Mouse (Mus musculus) right cerebral cortex, postnatal 25 days (tissue): ENCODE results near the gene 2610318N02Rik.

Source experiments
- DNase-seq: peaks from one replicate; pipeline ENCODE4 v3.0.0; 2022

2610318N02Rik gene

DNA sequence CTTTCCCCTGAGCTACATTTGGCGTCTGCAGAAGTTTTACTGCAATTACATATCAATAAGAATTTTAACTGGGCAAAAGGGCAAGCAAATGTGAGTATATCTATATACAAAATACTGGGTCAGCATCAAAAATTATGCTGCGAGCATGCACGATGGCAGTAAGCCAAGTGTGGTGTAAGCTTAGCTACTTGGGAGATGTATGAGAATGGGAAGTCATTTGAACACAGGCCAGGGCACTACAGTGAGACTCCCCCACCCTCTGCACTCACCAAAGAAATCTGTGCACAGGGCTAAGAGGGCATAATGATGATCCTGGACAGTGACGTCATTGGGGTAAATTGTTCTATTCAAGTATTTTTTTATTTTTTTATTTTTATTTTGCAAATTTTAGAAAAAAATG lies 20.4 kb downstream of the 2610318N02Rik start:
- DNase-seq = no peak

DNA sequence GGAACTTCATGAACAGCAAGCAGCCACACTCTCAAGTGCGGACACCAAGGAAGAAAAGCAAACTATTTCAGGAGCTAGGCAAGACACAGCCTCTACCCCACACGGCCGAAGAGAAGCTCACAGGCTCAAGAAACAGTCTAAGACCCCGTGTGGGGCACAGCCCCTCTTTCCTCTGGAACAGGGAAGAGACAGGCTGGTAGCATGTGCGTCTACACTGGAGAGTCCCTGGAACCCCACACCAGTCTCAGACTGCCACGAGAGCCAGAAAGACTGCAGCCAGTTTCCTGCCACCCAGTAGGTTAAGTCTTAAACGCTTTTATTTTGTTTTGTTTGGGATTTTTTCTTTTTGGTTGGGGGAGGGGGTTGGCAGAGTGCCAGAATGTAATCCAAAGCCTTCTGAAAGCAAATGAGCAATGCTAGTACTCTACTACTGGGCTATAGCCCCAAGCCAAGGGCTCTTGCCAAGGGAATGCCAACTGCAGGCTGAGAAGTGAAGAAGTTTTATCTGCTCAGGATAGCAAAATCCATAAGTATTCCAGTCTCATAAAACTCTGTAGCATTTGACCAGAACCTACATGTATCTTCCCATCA lies 22.2 kb downstream of the 2610318N02Rik start:
- no peak for DNase-seq

DNA sequence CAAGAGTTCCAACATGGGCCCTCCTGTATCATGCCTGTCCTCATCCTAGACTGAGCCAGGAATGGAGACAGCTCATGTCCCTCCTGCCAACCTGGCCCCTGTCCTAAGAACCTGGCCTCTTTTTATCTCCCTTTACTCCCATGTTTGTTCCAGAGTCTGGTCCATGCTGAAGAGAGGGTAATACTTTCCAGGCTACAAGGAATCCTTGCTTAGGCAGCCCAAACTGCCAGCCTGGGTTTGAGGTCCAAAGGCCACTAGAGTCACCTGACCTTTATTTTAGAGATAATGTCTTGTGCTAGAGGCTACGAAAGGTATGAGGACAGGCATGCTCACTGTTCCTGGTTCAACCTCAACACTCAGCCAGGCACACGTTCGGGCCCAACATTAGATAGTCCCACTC lies 28.0 kb downstream of the 2610318N02Rik start:
- DNase-seq = no peak

DNA sequence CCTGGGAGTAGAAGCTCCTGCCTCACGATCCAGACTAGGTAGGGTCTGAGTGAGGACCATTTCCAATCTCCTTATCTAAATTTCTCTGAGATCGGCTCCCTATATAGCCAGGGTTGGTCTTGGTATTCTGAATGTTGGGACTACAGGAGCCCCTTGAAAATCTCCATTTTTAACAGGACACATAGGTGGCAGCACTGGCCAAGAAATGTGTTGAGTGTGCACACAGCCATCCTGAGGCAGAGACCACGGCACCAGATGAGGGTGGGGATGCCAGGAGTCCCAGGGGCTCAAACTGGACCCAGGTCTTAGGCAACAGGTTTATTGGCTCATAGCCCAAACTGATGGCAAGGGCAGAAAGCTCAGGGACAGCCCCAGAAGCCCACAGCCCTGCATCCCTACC lies 36.6 kb downstream of the 2610318N02Rik start:
- no peak for DNase-seq

DNA sequence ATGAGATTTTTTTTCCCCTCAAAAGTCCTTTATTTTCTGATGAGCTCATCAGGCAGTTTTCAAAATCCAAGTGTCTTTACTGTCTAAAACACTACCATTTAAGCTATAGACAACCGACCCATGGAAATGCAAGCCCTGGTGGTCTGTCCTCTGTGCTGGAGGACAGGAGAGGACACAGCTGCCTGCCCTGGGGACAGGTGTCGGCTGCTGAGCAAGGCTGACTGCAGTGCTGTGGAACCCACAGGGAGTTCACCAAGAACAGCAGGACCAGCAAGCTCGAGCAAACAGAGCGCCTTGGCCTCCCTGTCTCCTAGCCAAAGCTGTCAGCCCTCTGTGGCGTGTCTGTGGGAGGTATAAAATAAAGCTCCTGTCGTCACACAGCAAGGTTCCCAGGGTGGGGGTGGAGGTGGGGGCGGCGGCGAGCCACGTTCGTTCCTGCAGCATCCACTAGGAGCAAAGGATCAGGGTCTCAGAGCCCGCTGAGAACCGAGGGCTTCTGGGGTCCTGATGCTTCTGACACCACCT lies 38.2 kb downstream of the 2610318N02Rik start:
- DNase-seq = peak; percentile 45

DNA sequence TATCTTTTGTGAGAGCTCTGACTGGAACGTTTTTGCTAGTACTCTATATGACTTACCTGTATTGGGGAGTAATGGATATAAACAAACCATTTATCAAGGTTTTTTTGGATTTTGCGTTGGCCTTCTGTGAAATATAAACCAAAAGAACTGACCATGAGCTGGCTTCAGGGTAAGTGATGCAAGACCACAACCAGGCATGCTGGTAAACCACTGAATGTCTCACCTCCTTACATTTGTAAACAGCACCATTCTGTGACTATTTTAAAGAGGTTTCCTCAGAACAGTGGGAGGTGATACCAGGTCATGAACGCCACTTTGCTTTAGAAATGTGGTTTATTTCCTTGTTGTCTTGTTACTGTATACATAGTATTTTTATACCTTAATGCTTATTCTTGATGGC lies 38.7 kb downstream of the 2610318N02Rik start:
- no peak for DNase-seq

DNA sequence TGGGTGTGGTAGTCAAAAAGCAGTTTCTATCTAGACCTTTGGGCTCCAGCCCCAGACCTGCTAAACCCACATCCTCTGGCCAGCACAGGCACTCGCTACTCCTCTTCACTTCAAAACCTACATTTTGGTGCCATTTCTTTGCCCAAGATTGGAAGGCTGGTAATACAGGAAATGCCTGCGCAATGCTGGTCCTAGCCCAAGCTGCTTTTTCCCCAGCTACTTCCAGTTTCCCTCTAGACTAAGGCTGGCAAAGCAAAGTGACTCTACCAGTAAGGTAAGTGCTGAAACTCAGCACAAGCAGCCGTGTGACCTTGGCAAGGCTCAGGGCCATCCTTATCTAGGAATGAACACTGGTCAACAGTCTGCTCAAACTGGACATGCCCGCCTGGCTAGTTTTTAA lies 39.3 kb downstream of the 2610318N02Rik start:
- DNase-seq = no peak

DNA sequence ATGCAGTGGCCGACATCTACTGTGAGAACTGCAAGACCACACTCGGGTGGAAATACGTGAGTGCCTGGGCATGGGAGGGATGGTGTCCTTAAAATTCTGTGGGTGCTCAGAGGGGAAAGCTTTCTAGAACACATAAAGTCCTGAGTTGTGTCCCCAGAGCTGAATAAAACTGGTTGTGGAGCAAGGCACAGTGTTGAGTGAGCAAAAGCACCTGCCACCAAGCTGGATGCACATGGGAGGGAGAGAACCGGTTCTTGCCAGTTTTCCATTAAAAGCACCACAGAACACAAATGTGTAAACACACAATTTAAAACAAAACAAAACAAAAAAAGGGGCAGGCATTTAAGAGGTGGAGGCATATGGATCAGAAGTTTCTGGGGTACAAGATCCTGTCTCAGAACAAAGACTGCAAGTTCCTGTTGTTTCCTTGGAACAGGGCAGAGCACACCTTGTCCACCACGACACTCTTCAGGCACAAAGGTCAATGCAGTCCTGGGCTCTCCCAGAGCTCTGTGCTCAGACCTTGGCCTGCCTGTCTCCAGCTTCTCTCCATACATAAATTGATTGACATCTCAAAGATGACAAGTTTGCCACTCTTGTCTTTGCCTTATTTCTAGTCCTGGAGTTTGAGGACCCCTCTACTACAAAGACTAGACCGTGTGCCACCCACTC lies 42.7 kb downstream of the 2610318N02Rik start:
- DNase-seq = no peak

DNA sequence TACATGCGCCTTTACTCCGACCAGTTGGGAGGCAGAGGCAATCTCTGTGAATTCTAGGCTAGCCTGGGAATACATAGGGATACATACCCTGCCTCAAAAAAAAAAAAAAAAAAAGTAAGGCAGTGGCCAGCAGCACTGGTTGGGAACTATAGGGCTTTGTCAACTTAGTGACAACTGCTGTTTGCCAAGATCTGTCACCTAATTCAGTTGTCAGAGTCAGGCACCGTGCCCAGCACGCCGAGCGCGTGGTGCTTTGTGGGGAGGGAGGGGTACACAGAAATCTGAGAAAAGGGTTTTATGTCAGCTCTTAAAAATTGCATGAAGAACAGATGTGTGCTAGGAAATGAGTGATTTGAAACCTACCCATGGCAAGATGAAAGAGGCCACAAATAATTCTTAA lies 46.9 kb downstream of the 2610318N02Rik start:
- no peak for DNase-seq

DNA sequence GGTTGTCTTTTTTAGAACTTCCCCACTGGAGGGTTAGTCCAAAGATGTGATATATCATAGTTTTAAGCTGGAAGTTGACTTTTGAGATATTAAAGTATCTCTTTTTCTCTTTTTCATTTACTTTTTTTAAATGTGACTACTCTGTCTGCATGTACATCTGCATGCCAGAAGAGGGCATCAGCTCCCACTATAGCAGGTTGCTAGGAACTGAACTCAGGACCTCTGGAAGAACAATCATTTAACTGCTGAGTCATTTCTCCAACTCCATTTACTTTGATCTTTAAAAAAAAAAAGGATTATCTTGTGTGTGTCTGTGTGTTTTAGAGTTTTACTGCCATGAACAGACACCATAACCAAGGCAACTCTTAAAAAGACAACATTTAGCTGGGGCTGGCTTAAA lies 48.1 kb downstream of the 2610318N02Rik start:
- no peak for DNase-seq

DNA sequence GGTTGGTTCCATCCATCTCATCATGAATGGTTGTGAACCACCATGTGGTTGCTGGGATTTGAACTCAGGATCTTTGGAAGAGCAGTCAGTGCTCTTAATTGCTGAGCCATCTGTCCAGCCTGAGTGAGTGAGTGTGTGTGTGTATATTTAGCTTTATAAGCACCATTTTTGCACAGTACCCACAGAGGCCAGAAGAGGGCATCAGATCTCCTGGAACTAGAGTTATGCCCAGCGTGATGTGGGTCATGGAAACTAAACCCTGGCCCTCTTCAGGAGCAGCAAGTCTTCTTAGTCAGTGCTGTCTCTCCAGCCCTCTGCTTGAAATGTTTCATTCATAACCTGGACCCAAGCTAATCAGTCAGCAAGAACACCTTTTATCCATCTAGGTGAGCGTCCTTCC lies 48.7 kb downstream of the 2610318N02Rik start:
- DNase-seq = no peak

DNA sequence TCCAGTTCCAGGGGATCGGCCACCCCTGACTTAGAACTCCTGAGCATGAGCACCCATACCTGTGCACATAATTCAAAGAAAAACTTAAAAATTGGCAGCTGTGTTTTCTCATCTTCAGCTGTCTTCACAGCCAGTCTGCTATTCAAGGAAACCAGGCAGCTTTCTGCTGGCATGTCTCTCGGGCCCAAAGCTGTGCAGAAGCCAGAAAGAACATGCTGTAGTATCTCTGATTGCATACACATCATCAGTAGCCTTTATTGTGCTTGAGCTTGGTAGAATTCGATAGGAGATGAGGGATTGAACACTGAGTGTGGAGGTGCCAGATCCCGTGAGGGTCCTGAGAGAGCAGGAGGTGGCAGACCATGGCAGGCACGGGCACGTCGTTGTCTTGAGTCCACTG lies 52.0 kb downstream of the 2610318N02Rik start:
- DNase-seq = peak; percentile 38

DNA sequence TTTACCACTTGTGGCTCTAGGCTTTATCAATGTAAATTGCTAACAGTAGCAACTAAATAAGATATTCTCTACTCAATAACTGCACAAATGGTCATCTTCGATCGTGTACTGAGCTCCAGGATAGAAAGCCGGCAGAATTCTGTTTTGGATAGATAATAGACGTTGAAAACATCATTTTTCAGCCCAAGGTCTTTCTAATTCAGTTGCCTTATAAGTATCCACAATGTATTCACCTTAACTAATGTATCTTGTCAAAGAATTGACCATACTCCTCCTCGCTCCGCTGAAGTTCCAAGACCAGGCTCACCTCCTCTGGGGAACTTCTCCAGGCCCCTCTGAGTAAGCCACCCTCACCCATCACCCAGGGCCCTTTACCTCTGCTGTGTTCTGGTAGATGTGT lies 54.3 kb downstream of the 2610318N02Rik start:
- no peak for DNase-seq

DNA sequence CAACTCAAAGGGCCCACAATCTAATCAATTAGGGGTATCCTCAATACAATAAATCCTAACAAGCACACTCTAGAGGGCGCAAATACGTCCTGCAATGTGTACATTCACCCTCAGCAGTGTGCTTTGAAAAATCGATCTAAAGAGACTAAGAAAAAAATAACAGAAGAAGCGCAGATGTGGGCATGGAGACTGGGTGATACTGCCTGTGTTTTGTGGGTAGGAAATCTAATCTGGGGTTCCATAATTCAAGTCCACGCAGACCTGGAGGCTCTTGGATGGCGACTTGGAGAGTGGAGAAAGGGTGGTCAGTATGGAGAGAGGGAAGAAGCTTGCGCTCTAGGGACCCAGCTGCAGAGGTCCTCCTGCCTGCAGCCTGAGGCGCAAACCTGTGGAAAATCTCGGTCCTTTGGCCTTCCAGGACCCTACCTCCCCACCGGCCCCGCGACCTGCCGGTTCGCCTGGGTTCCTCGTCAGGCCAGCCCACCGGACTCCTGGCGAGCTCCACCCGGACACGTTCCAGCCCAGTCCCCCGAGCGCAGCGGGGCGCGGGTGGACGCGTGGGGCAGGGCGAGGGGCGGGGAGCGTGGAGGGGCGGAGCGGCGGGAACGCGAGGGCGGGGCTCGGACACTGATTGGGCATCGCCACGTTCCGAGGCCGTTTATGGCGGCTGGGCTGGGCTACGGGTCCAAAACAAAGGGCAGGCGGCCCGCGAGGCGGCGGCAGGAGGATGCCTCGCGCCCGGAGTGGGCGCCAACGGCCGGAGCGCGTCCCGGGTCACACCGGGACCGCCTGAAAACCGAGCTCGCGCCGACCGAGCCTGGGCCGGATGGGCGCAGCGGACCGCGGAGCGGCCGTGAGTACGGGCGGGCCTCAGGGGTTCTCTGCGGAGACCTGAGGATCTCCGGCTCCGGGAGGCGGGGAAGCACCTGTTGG lies 55.2 kb downstream of the 2610318N02Rik start, which contains the start of gene Ypel1:
TSS of gene Ypel1 (plus strand) at position 186 of the 933 bp plus-strand sequence.
- peak; percentile 90 for DNase-seq

DNA sequence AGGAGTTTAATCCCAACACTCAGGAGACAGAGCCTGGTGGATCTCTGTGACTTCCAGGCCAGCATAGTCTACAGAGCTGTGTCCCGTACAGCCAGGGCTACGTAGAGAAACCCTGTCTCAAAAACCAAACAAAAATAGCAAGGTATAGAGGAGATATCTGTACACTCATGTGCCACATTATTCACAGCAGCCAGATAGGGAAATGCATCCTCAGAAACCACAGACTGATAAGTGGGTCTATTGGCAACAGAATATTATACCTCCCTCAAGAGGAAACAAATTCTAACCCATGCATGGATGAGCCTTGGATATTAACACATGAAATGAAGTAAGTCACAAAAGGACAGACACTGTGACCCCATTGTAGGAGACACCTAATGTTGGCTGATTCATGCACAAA lies 57.4 kb downstream of the 2610318N02Rik start:
- no peak for DNase-seq
